Mouse (Mus musculus) CD4-positive, CD25-positive, alpha-beta regulatory T cell, adult 2 months (primary cell): Measurements from ENCODE around the gene Bcam.

Experiments
- DNase-seq: peaks from one replicate; pipeline ENCODE4 v3.0.0-alpha.2; 2012; ENCODE audit warnings: low read depth, low spot score

The Bcam gene

GRCm38 (mm10) chr7:19724167-19724566 is 46.6 kb downstream of the Bcam start:
- no peak for DNase-seq

GRCm38 (mm10) chr7:19722754-19723195 is 48.0 kb downstream of the Bcam start:
- DNase-seq, result no peak

GRCm38 (mm10) chr7:19719200-19719599 is 51.6 kb downstream of the Bcam start:
- DNase-seq, result no peak

- no peak for DNase-seq
These were observed 52.4 kb downstream of the Bcam start for GRCm38 (mm10) chr7:19718297-19718952.

GRCm38 (mm10) chr7:19717346-19717745 is 53.5 kb downstream of the Bcam start:
- DNase-seq, result no peak

GRCm38 (mm10) chr7:19716822-19717221 is 54.0 kb downstream of the Bcam start:
- DNase-seq, result no peak

DNA sequence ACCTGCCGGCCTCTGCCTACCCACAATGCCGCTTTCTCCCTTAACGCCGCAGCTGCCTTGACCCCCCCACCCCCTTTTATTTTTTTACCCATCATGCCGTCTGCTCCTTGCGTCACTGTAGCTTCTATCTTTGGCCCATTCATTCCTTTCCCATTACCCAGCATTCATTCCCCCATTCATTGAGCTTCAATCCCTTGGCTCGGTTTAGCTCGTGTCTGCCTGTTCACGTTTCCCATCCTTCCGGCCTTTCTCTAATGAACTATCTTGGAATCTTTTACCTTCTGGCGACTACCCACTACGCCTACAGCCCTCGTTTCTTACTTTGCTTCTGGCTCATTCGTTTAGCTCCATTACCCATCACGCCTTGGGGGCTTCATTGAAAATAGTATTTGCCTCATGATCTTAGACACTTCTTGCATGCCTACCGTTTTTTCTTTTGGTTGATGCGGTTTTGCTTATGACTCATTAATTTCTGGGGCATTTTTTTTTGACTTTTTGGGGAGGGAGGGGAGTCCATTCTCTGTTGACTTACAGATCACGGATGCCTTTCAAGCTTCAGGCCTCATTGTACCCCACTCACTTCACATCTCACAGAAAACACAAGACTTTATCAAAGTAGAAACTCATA is 54.6 kb downstream of the Bcam start:
- peak; percentile 64 for DNase-seq

- peak; percentile 100 for DNase-seq
These were observed 55.4 kb downstream of the Bcam start, which contains the start of gene Tomm40 for GRCm38 (mm10) chr7:19715239-19716054. Gene Tomm40, minus strand, starts transcription at chr7:19715438.

DNA sequence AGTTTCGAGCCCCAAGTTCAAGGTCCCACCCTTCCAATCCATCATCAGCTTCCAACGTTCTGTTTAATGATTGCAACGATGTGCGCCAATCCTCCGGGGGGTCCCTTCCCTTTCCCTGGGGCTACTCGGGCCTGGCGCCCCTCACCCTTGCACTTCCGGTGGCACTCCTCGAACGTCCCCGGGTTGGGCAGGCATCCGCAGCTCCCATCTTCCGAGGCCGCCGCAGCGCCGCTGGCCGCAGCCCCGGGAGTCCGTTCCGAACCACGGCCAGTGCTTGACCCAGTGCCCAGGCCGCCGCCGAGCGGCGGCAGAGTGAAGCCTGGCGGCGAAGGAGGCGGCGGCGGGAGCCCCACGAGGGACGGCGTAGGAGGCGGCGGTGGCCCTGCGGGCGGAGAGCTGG is 56.0 kb downstream of the Bcam start:
- DNase-seq, result no peak

DNA sequence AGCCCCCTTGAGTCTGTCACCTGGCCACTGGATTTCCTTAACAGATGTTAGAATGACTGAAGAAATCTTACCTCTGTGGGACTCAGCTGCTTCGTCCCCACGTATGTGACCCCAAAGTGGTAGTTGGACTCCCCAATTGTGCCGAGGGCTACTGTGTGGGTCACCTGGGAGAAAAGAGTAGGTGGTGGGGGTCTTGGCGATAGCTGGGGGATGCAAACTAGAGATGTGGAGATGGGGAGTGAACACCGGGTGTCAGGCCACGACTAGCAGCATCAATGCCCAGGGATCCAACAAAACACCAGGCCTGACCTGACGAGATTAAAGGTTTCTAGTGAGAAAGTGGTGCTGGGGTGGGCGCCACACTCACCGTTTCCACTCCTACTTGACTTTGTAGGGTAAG is 57.2 kb downstream of the Bcam start:
- DNase-seq, result peak; percentile 6

GRCm38 (mm10) chr7:19713196-19713595 is 57.6 kb downstream of the Bcam start:
- peak; percentile 63 for DNase-seq

DNA sequence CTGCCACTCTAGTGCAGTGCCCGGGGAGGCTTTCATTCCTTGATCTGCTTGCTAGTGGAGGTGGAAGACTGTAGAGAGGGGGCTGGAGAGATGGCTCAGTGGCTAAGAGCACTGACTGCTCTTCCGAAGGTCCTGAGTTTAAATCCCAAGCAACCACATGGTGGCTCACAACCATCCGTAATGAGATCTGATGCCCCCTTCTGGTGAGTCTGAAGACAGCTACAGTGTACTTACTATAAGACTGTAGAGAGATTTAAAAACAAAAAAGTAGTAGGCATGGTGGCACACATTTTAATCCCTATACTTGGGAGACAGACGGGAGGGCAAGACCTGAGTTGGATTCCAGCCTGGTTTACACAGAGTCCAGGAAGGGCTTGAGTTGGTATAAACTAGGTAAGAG is 58.4 kb downstream of the Bcam start:
- peak; percentile 20 for DNase-seq

- DNase-seq, result no peak
These were observed 60.2 kb downstream of the Bcam start for GRCm38 (mm10) chr7:19710650-19711049.
